Mouse (Mus musculus): Measurements from ENCODE around the gene Ikzf2.

- TF ChIP-seq CTCF (IDR thresholded peaks at IDR 0.05; ENCODE audit: low read depth, low read length): no peak
- no peak for TF ChIP-seq EP300 (IDR thresholded peaks at IDR 0.05; ENCODE audit: insufficient read depth, low read depth, low read length)
- TF ChIP-seq POLR2A (IDR thresholded peaks at IDR 0.05; ENCODE audit: insufficient read depth, low read length): no peak
Measured at GRCm38 (mm10) chr1:69643138-69643537, 43.9 kb downstream of the Ikzf2 start.

Data from ES-Bruce4 (cell line).